Mouse (Mus musculus) T-helper 2 cell (primary cell): ENCODE data around the gene Eomes.

ENCODE experiments used
- in situ Hi-C: fragments of 300-600 bp; cut with MboI, MseI; formaldehyde crosslinking; loops from one replicate; pipeline ENCODE4 v1.15.1; 2025; ENCODE audit warnings: high pct_unique_total_duplicates

Eomes gene

DNA sequence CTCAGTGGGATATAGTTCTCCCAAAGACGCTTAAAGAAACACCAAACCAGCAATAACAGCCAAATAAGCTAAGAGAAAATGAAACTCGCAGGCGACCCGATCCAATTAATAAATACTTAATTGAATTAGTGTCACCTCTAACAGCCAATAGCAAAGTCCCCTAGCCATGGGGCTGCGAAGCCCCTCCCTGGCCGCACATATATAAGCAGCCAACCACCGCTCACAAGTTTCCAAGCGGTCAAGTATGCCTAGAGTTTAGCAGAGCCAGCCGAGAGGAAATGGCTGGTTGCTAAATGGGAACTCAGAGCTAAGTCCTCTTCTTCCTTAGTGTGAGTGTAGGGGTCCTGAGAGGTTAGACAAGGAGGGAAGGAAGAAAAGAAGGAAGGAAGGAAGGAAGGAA lies at the start of gene Eomes:
Eomes (plus strand) TSS at position 252 of the 400 bp plus-strand sequence.
- in situ Hi-C loops, result no loop called here

DNA sequence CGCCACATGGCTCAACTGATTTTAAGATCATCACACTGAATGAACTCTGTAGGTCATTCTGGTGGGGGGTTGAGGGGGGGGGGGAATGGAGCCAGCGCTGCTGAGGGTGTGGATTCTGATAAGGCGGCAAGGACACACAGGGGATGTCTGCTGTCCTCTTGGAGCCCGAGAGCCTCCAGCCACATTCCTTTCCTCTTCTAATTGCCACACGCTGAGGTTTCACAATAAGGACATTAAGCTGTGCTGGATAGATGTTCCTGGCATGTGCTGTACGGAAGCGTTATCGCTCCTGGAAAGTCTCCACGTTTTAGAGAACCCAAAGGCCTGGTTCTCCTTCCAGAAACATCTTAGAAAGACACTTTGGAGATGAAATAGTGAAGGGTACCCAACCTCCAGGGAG lies 33.2 kb upstream of the Eomes start:
- in situ Hi-C loops, result no loop called here

DNA sequence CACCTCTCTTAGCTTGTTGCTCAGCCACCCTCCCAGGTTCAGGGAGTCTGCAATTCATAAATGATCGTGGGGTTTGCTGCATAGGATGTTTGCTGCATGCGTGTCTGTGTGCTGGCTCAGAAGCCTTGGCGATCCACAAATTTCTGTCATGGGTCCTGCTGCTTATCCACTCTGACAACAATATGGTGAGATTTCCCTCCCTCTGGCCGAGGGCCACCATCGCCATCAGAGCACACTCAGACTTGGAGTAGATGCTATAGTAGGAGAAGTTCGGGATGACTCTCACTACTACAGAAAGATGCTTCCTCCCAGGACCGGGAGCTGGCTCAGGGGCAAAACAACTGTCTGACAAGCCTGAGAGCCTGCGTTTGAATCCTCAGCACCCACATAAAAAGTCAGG lies 28.7 kb upstream of the Eomes start:
- in situ Hi-C loops, result no loop called here

DNA sequence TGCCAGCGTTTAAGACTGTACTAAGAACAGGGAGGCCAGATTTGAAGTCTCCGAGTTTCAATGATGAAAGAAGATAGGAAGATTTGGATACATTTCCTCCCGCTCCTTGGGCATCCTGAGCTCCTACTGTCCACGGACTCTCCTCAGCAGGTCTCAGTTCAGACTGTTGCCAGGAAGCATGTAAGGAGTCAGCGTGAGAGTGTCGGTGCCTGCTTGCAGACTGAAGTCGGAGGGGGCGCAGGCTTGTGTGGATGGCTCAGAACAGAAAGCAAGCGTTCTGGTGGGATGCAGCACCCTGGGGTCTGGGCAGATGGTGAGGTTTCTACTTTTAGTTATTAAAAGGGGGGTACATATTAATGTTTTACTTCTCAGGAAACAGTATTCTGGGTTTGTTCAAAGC lies 24.6 kb upstream of the Eomes start:
- in situ Hi-C loops, result no loop called here

DNA sequence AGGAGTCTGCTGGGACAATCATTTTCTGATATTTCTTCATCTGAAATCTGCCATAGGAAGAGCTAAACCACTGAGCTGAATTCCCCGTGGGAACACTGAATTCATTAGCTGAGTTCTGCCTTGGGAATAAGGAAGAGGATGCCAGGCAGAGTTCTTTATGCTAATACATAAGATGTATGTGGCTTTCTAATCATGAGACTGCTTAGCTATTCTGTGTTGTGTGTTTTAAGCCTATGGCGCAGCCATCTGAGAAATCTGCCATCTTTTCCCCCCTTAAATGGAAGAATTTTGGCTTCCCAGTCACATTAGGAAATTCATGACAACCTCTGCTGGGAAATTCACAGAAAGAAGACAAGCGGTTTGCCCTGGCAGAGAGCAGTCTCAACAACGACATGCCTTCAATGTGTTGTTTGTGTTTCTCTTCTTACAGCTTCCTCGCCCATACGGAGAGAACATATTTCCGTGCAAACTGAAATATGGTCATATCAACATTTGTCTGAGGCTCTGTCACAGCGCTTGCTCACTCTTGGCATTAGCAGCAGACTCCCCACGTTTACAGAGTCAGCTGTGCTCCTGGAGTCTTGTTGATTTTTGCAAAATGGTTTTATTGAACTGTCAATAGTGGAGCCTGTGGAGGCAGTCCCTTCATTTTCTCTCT lies 22.7 kb upstream of the Eomes start:
- in situ Hi-C loops, result no loop called here

DNA sequence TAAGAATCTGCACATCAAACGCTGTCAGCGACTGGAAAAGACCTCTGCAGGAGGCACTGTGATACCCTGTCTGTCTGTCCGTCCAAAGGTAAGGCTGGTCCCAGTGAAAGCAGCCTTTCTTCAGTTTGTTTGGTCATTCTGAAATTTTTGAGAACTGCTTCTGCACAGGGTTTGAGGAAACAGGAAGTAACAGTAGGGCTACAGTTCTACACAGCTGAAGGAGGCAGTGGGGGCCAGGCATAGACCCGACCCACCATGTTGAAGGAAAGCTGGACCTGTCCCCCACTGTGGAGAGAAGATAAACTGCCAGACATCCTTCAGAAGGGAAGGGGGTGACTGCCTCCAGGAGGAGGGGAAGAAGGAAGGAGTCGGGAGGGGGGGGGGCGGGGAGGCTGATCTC lies 21.6 kb upstream of the Eomes start:
- in situ Hi-C loops, result no loop called here

DNA sequence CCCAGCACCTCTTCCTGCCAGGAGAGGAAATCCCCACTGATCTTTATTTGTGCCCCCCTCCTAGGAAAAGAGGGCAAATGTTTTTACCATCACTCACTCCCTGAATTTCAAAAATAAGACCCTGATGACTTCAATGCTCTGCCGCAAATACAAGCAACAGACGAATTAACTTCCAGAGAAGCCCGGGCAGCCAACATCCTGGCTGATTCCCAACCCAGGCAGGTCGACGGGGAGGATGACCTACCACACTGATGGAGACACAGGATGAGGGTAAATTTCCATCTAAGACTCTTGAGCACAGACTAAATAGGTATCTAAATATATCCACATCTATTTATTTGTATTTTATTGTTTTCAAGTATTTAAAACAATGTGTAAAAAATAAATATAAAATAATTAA lies 20.0 kb upstream of the Eomes start:
- in situ Hi-C loops, result no loop called here

DNA sequence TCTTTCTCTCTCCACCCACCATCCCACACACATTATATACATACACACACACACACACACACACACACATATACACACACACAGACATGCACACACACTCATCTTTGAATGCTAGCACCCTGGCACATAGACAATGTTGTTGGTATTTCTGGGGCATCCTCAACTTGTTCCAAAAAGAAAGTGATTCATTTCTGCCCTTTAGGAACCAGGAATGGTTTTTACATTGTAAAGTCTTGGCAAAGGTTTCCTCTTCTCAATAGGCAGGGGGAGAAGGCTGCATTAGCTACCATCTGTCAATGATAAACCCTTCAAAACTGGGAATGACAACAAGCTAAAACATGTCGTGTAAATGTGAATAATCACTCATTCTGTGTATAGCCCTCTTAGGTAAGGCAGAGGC lies 14.0 kb upstream of the Eomes start:
- in situ Hi-C loops, result no loop called here

DNA sequence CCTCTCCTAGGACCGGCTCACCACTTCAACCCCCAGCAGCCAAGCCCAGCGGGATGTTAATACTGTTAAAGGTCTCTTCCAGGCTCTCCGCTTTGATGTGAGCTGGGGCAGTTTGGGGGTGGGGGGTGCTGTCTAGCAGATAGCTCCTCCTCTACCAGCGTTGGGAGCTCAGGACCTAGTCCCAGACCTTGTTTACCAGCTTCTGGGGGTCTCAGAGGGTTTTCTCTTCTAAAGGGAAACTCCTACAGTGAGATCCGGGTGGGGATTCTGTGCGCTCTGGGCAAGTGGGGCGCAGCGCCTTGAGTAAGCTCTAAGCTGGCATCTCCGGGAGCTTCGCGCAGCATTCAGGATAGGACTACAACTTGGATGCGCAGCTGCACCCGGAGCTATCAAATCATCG lies 9.7 kb upstream of the Eomes start:
- in situ Hi-C loops, result loop anchor here (5.0 kb wide), 1 partner anchor 36 kb away; no protein-coding TSS in a partner anchor

DNA sequence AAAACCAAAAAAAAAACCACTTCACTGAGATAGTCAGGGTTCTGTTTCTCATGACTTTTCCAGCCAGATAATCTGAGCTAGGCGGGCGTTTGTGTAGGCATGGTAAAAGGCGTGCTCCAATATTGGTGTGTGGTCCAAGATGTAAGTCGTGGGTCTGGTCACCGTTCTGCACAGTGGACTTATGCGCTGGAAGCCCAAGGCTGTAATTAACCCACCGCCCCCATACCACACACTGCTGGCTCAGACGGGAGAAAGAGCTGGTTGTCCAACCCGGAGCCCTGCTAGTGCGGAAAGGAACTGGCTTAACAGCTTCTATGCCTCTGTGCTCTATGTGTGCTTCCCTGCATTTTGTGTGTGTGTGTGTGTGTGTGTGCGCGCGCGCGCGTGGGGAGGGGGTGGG lies 8.7 kb upstream of the Eomes start:
- in situ Hi-C loops, result loop anchor here (5.0 kb wide), 1 partner anchor 37 kb away; no protein-coding TSS in a partner anchor

DNA sequence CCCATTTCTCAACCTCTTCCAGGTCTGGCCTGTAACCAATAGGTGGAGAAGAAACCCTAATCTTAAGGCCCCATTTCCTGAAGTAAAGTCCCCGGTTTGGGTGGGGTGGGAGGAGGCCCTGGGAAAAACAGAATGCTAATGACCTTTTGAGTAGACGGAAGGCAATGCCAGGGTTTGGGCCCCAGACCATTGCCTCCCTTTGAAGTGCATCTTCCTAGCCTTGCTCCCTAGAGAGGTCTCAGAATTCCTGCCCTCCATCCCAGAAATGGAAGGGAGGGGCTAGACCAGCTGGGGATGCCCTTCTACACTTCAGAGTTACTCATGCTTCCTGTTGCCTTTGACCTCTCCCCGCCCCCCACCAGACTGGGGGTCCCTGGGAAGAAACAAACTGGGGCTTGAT lies 6.7 kb upstream of the Eomes start:
- in situ Hi-C loops, result loop anchor here (5.0 kb wide), 1 partner anchor 279 kb away; no protein-coding TSS in a partner anchor

DNA sequence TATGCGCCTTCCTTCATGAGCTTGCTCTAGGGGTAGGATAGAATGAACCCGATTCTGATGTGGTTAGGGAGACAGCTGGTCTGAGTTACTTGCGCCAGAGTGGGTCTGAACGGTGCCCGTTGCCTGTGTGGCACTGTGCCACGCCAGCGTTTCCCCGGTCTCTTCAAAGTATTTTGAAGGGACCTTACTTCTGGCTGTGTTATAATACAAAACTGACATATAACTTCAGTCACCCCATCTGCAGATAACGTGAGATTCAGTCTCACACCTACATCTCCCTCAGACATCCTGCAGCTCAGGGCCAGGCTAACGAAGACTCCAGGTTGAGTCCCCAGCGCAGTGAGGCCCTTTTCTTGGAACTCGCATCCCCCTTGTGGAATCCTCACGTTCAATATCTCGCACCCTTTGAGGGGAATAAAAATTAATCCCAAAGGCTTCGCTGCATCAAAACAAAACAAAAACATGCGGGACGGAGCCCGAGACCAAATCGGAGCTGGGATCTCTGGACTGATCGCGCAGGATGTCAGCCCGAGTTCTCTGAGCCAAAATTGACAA lies 1.7 kb upstream of the Eomes start:
- in situ Hi-C loops, result no loop called here

DNA sequence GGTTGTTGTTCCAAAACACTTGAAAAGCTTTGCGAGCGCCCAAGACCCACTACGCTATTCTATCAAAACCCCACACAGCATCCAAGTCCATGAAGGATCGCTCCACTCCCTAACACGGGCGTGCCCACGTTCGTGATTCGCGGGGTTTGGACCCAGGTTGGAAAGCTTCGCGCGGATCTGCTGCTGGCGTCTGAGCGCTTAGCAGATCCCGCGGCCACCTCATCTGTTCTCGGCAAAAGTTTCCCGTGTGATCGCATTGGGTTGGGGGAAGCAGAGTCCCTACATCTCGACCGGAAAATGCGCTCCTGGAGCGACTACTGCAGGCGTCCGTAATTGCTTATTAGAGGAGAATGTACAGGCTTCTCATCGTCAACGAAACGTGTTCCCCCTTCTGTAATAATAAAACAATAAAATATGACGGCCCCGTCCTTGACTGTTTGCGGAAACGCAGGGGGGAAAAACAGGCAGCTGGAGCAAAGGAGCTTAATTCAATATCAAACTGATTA lies 1.2 kb upstream of the Eomes start:
- in situ Hi-C loops, result no loop called here

DNA sequence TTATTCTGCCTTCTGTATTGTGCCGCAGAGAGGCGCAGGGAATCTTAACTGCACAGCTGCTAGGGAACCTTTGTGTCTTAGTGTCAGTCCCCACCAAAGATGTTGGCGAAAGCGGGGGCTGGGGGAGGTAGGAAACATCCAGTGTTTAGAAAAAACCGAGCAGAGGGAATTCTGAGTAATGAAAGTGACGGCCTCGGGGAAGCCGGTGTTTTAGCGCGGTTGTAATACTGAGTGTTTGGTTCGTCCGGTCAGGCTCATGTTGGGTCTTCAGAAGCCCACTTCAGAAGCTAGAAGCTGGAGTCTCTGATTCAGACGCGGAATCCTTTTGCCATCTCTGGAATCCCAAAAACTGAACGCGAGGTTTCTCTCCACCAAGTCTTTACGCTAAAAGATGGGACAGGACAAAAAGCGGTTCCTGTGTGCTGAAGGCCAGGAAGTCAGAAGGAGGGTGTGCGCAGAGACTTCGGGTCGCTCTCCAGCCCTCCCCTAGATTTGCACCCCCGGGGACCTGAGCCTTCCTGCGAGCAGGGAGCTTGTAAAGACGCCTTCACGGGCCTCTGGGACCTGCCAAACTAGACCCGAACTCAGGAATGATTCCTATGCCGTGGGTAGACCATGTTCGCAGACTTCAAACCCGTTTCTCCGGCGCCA lies 606 bp upstream of the Eomes start:
- in situ Hi-C loops, result no loop called here

DNA sequence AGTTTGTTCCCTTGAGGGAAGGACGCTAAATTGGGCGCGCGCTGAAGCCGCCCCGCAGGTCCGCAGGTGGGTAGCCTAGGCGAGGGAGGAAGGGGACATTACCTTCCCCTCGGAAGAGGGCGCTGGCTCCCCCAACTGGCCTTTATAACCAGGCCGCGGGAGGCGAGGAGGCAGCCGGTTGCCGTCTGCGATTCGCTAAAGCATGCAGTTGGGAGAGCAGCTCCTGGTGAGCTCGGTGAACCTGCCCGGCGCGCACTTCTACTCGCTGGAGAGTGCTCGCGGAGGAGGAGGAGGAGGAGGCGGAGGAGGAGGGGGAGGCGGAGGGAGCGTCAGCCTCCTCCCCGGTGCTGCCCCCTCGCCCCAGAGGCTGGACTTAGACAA lies 436 bp downstream of the Eomes start:
- in situ Hi-C loops, result no loop called here

DNA sequence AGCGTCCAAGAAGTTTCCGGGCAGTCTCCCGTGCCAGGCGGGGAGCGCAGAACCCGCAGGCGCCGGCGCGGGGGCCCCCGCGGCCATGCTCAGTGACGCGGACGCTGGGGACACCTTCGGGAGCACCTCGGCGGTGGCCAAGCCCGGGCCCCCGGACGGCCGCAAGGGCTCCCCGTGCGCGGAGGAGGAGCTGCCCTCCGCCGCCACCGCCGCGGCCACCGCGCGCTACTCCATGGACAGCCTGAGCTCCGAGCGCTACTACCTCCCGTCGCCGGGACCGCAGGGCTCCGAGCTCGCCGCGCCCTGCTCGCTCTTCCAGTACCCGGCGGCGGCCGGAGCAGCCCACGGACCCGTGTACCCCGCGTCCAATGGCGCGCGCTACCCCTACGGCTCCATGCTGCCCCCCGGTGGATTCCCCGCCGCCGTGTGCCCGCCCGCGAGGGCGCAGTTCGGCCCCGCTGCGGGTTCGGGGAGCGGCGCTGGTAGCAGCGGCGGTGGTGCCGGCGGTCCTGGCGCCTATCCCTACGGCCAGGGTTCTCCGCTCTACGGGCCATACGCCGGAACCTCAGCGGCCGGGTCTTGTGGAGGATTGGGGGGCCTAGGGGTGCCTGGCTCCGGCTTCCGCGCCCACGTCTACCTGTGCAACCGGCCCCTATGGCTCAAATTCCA lies 961 bp downstream of the Eomes start:
- in situ Hi-C loops, result no loop called here

DNA sequence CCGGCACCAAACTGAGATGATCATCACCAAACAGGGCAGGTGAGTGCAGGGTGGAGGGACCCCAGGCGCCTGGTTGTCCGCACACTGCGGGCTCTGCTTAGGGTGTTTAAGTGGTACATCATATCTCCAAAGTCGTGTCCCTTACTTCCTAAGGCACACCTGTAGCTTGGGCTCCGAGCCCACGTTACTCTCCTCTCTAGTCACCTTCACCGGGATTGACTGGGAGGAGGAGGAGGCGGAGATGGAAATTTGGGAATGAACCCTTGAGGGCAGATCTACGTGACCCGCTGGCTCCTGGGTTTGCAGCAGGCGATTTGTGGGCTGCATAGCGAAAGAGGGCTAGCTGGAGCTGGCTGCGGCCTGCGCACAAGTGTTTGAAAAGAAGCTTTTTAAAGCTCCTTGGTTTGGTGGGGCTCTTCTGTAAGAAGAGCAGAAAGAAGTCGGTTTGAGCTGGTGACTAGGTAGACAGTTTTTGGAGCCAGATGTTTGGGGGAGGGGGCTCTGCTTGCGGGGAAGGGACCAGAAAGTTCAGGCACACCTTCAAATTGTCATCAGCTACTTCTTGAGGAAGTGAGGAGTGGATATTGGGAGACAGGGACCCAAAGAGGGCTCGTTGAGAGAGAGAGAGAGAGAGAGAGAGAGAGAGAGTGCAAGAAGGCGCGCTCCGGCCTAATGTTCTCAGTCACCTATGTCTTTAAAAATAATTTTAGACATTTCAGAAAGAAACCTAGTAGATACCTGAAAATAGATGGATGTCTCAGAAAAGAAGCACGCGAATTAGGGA lies 1.7 kb downstream of the Eomes start:
- in situ Hi-C loops, result no loop called here

DNA sequence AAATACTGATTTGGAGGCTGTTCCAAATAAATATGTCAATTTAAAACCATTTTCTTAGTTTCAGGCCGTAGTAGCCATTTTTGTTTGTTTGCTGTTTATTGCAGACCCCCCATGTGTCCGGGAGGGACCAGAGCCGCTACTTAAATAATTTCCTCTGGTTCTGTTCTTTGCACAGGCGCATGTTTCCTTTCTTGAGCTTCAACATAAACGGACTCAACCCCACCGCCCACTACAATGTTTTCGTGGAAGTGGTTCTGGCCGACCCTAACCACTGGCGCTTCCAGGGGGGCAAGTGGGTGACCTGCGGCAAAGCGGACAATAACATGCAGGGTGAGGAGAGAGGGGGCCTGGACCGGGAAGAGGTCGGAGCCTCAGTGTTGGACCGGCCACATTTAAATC lies 2.3 kb downstream of the Eomes start:
- in situ Hi-C loops, result no loop called here

DNA sequence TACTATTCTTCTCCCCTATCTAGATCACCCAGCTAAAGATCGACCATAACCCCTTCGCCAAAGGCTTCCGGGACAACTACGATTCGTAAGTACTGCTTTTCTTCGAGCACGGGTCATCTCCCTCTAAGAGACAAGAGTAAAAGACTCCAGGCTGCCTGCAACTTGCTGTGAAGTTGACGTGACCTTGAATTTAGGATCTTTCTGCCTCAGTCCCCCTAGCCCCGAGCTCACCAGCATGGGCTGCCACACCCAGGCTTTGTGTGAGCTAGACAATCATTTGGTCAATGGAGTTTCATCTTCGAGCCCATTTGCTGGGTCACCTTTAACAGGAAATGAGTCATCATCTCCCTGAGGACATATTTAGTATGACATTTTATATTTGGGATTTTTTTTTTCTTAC lies 4.2 kb downstream of the Eomes start:
- in situ Hi-C loops, result no loop called here

DNA sequence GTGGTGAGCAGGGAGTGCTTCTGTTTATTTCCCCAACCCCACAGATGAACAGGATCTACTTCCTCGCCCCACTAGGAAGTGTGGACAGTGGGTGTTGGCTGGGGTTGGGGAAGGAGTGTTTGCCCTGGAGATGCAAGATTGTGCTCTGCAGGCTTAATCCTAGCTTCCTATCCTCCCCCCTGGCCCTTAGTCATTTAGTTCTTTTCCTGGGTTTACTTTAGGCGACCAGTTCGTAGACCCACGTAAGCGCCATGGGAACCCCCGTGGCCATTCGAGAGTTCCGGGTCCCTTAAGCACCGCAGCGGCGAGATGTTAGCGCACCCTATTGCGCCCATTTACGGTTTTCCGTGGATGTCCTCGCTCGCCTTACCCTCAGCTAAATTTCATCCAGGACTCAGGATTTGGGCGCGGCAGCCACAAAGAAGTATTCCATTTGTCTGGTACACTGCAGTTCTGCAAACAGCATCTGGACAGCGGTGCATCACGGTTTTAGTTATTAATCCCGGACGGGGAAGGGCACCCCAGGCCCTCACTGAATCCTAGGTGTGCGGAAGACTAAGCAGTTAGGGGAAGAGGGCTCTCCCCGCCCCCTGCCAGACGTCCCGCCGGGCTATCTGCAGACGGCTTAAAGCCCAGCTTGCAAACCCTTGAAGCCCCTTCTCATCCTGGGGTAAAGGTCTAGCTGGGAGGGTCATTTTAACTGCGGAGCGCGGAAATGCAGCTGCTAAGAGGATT lies 8.5 kb downstream of the Eomes start:
- in situ Hi-C loops, result loop anchor here (5.0 kb wide), 1 partner anchor 434 kb away; no protein-coding TSS in a partner anchor

DNA sequence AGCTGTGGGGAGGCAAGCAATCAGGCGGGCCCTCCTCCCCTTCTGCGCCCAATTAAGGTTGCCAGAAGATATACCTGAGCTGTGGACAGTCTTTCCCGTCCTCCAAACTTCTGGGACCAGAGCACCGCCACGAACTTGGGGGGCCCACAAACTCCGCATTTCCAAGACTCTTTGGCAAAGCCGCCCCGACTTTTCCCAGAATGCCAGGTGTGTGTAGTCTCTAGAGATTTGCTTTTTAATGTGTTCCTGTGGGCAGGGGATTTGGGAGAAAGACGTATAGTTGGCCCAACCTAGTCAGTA lies 9.0 kb downstream of the Eomes start:
- in situ Hi-C loops, result loop anchor here (5.0 kb wide), 1 partner anchor 435 kb away; no protein-coding TSS in a partner anchor
